Mouse (Mus musculus) CD4-positive helper T cell, adult 2 months (primary cell): ENCODE results near the gene Slc2a3.
"Not testable (repeated sequence)": the region's sequence is repeated elsewhere in the genome, so short reads cannot be mapped to it uniquely, and the experiment has no call there.

Experiments used
- DNase-seq: peaks from one replicate; pipeline ENCODE4 v3.0.0-alpha.2; 2012; ENCODE audit warnings: low read depth, missing footprints, low spot score

Slc2a3 gene

GRCm38 (mm10) chr6:122764446-122765297 is 36.8 kb downstream of the Slc2a3 start:
- peak; percentile 66 for DNase-seq

GRCm38 (mm10) chr6:122763844-122764445 is 37.5 kb downstream of the Slc2a3 start:
- no peak for DNase-seq

GRCm38 (mm10) chr6:122762952-122763700 is 38.3 kb downstream of the Slc2a3 start:
- peak; percentile 33 for DNase-seq

- no peak for DNase-seq
Observed at GRCm38 (mm10) chr6:122762480-122762879, 39.0 kb downstream of the Slc2a3 start.

- no peak for DNase-seq
Observed at GRCm38 (mm10) chr6:122761901-122762300, 39.5 kb downstream of the Slc2a3 start.

- peak; percentile 60 for DNase-seq
Observed at GRCm38 (mm10) chr6:122761011-122761599, 40.3 kb downstream of the Slc2a3 start.

- DNase-seq, result peak; percentile 70
Observed at GRCm38 (mm10) chr6:122758732-122759131, 42.7 kb downstream of the Slc2a3 start.

- peak; percentile 55 for DNase-seq
Observed at GRCm38 (mm10) chr6:122755913-122756312, 45.5 kb downstream of the Slc2a3 start.

GRCm38 (mm10) chr6:122750579-122750978 is 50.9 kb downstream of the Slc2a3 start:
- no peak for DNase-seq

- DNase-seq, result no peak
Observed at GRCm38 (mm10) chr6:122744505-122745249, 56.8 kb downstream of the Slc2a3 start.

GRCm38 (mm10) chr6:122743353-122743752 is 58.1 kb downstream of the Slc2a3 start:
- DNase-seq, result peak; percentile 53

GRCm38 (mm10) chr6:122742228-122742899 is 59.1 kb downstream of the Slc2a3 start:
- DNase-seq, result peak; percentile 87

- DNase-seq, result peak; percentile 34
Observed at GRCm38 (mm10) chr6:122741460-122742227, 59.8 kb downstream of the Slc2a3 start.

GRCm38 (mm10) chr6:122739952-122740351 is 61.5 kb downstream of the Slc2a3 start:
- peak; percentile 59 for DNase-seq

- peak; percentile 51 for DNase-seq
Observed at GRCm38 (mm10) chr6:122719942-122720341, 81.5 kb downstream of the Slc2a3 start.

GRCm38 (mm10) chr6:122718224-122718623 is 83.2 kb downstream of the Slc2a3 start:
- DNase-seq, result not testable (repeated sequence)

- DNase-seq, result no peak
Observed at GRCm38 (mm10) chr6:122715886-122716285, 85.6 kb downstream of the Slc2a3 start.

- DNase-seq, result no peak
Observed at GRCm38 (mm10) chr6:122714707-122715365, 86.6 kb downstream of the Slc2a3 start.

GRCm38 (mm10) chr6:122713116-122713515 is 88.3 kb downstream of the Slc2a3 start:
- DNase-seq, result not testable (repeated sequence)
